Mouse (Mus musculus) forebrain, embryonic 12.5 days (tissue): ENCODE measurements around the gene Exph5. TPM values are rescaled to one million over a fixed set of nuclear protein-coding genes. Genes with fewer than 3 reads are reported as not detected.

ENCODE experiments used
- ATAC-seq: fragments of 200-750 bp; cut with Nextera tagmentation; 2 replicates; pipeline ENCODE4 v1.8.0; 2017; ENCODE audit warnings: moderate TSS enrichment; ENCODE audit not compliant: low FRiP score
- H3K27ac ChIP-seq: fragments of 300-500 bp; sonication (generic); 2 replicates; pipeline ENCODE4 v1.5.1; 2016; ENCODE audit warnings: mild to moderate bottlenecking
- H3K27me3 ChIP-seq: fragments of 300-500 bp; sonication (generic); 2 replicates; pipeline ENCODE4 v1.6.1; 2016; ENCODE audit warnings: mild to moderate bottlenecking
- H3K36me3 ChIP-seq: fragments of 300-500 bp; sonication (generic); replicated peaks from 2 replicates; pipeline ENCODE4 v1.6.1; 2016; ENCODE audit warnings: mild to moderate bottlenecking
- H3K4me1 ChIP-seq: fragments of 300-500 bp; sonication (generic); 2 replicates; pipeline ENCODE4 v1.6.1; 2016
- H3K4me2 ChIP-seq: fragments of 300-500 bp; sonication (generic); 2 replicates; pipeline ENCODE4 v1.6.1; 2016; ENCODE audit warnings: mild to moderate bottlenecking, moderate library complexity
- H3K4me3 ChIP-seq: fragments of 300-500 bp; sonication (generic); replicated peaks from 2 replicates; pipeline ENCODE4 v1.5.1; 2016; ENCODE audit warnings: mild to moderate bottlenecking
- H3K9ac ChIP-seq: fragments of 300-500 bp; sonication (generic); 2 replicates; pipeline ENCODE4 v1.6.1; 2016; ENCODE audit warnings: mild to moderate bottlenecking
- H3K9me3 ChIP-seq: fragments of 300-500 bp; sonication (generic); 2 replicates; pipeline ENCODE4 v1.6.1; 2016
- WGBS: fragments of 180-500 bp; shearing (Covaris S2); methylation state at CpG from one replicate; pipeline ENCODE4 v1.1.7; 2016; 5-methylcytosine and 5-hydroxymethylcytosine counted together
- polyA plus RNA-seq: library from polyadenylated mRNA; unstranded; fragments of >200 nt; fragmentation: Nextera tagmentation; extraction: Ambion mirVana; gene quantifications from 2 replicates; pipeline ENCODE4 v1.2.1, GENCODE M21; 2016

Gene Exph5
- polyA plus RNA-seq, 1 experiment from 2014 or later, result 0.36 TPM

GRCm38 (mm10) chr9:53344646-53345432, 43.4 kb downstream of the Exph5 start:
- Histone ChIP-seq H3K9me3 (0 out of 2 replicates have a peak, but pooled peaks cover under 1% of the 10 kb centered on the region), H3K9ac (no peak overlapping the region), H3K27ac (no peak overlapping the region), H3K4me1 (0 out of 2 replicates have a peak, but pooled peaks cover 9% of the 10 kb centered on the region), H3K27me3 (0 out of 2 replicates have a peak, but pooled peaks cover 9% of the 10 kb centered on the region), H3K4me3 (no peak overlapping the region), H3K36me3 (no peaks in the 10 kb centered on the region), H3K4me2 (no peak overlapping the region)
- no peak for ATAC-seq
- 95% methylated on average over 9 of the region's 9 CpGs for WGBS

GRCm38 (mm10) chr9:53345728-53346127, 44.3 kb downstream of the Exph5 start:
- no peaks in the 10 kb centered on the region for H3K36me3 ChIP-seq
- ATAC-seq, result no peak
- H3K4me1 ChIP-seq, result 0 out of 2 replicates have a peak, but pooled peaks cover 5% of the 10 kb centered on the region
- 69% methylated on average over 3 of the region's 3 CpGs for WGBS
- H3K9me3 ChIP-seq, result peaks cover 9% of the 10 kb centered on the region; the same call in 1 of the 2 replicates
- H3K27ac ChIP-seq, result no peak overlapping the region
- 0 out of 2 replicates have a peak, but pooled peaks cover 5% of the 10 kb centered on the region for H3K27me3 ChIP-seq
- no peak overlapping the region for H3K4me3 ChIP-seq
- H3K4me2 ChIP-seq, result no peak overlapping the region
- no peak overlapping the region for H3K9ac ChIP-seq

GRCm38 (mm10) chr9:53346402-53346801, 44.9 kb downstream of the Exph5 start:
- ATAC-seq, result no peak
- no peak overlapping the region for H3K9ac ChIP-seq
- H3K36me3 ChIP-seq, result no peaks in the 10 kb centered on the region
- no peak overlapping the region for H3K27ac ChIP-seq
- H3K4me1 ChIP-seq, result no peaks in the 10 kb centered on the region
- H3K9me3 ChIP-seq, result peaks cover 9% of the 10 kb centered on the region; the same call in 1 of the 2 replicates
- no peak overlapping the region for H3K4me3 ChIP-seq
- WGBS, result 75% methylated on average over 6 of the region's 6 CpGs
- no peaks in the 10 kb centered on the region for H3K27me3 ChIP-seq
- no peak overlapping the region for H3K4me2 ChIP-seq

- Histone ChIP-seq H3K27me3 (no peaks in the 10 kb centered on the region), H3K4me3 (no peak overlapping the region)
- no peak for ATAC-seq
Measured at GRCm38 (mm10) chr9:53349211-53349610, 47.7 kb downstream of the Exph5 start.

GRCm38 (mm10) chr9:53350331-53350730, 48.9 kb downstream of the Exph5 start:
- Histone ChIP-seq H3K9me3 (peaks cover 9% of the 10 kb centered on the region; the same call in 1 of the 2 replicates), H3K27me3 (no peaks in the 10 kb centered on the region), H3K27ac (no peak overlapping the region), H3K4me1 (no peaks in the 10 kb centered on the region), H3K36me3 (no peaks in the 10 kb centered on the region), H3K9ac (no peak overlapping the region), H3K4me3 (no peak overlapping the region), H3K4me2 (no peak overlapping the region)
- ATAC-seq, result no peak
- 79% methylated on average over 2 of the region's 2 CpGs for WGBS

More at GRCm38 (mm10) chr9:53349211-53349610, 47.7 kb downstream of the Exph5 start:
- Histone ChIP-seq H3K36me3 (no peaks in the 10 kb centered on the region), H3K4me2 (no peak overlapping the region), H3K4me1 (no peaks in the 10 kb centered on the region), H3K9ac (no peak overlapping the region), H3K27ac (no peak overlapping the region), H3K9me3 (peaks cover 9% of the 10 kb centered on the region; the same call in 1 of the 2 replicates)
- 86% methylated on average over 1 of the region's 1 CpGs for WGBS

GRCm38 (mm10) chr9:53351899-53352298, 50.4 kb downstream of the Exph5 start:
- WGBS, result 91% methylated on average over 6 of the region's 6 CpGs
- Histone ChIP-seq H3K4me3 (no peak overlapping the region), H3K27me3 (no peaks in the 10 kb centered on the region), H3K4me1 (no peaks in the 10 kb centered on the region), H3K9me3 (peaks cover 9% of the 10 kb centered on the region; the same call in 1 of the 2 replicates), H3K36me3 (no peaks in the 10 kb centered on the region), H3K9ac (no peak overlapping the region), H3K27ac (no peak overlapping the region), H3K4me2 (no peak overlapping the region)
- ATAC-seq, result no peak

- WGBS, result 93% methylated on average over 5 of the region's 5 CpGs
- Histone ChIP-seq H3K27me3 (no peaks in the 10 kb centered on the region), H3K36me3 (no peaks in the 10 kb centered on the region), H3K4me3 (no peak overlapping the region), H3K27ac (no peak overlapping the region), H3K4me2 (no peak overlapping the region), H3K4me1 (no peaks in the 10 kb centered on the region), H3K9me3 (peaks cover 9% of the 10 kb centered on the region; the same call in 1 of the 2 replicates), H3K9ac (no peak overlapping the region)
- ATAC-seq, result no peak
Measured at GRCm38 (mm10) chr9:53353161-53353560, 51.7 kb downstream of the Exph5 start.

GRCm38 (mm10) chr9:53356219-53357155, 55.0 kb downstream of the Exph5 start:
- Histone ChIP-seq H3K27ac (no peak overlapping the region), H3K4me2 (no peak overlapping the region), H3K36me3 (no peaks in the 10 kb centered on the region), H3K9ac (no peak overlapping the region), H3K4me1 (no peaks in the 10 kb centered on the region), H3K27me3 (no peaks in the 10 kb centered on the region), H3K9me3 (no peaks in the 10 kb centered on the region), H3K4me3 (no peak overlapping the region)
- WGBS, result 78% methylated on average over 14 of the region's 14 CpGs
- ATAC-seq, result no peak

- Histone ChIP-seq H3K4me2 (no peak overlapping the region), H3K36me3 (no peaks in the 10 kb centered on the region), H3K27ac (no peak overlapping the region), H3K9ac (no peak overlapping the region), H3K27me3 (no peaks in the 10 kb centered on the region), H3K9me3 (no peaks in the 10 kb centered on the region), H3K4me3 (no peak overlapping the region), H3K4me1 (no peaks in the 10 kb centered on the region)
- 77% methylated on average over 3 of the region's 3 CpGs for WGBS
- ATAC-seq, result no peak
Measured at GRCm38 (mm10) chr9:53371339-53371738, 69.9 kb downstream of the Exph5 start.

- no peak overlapping the region for H3K27ac ChIP-seq
- no peaks in the 10 kb centered on the region for H3K36me3 ChIP-seq
- 83% methylated on average over 4 of the region's 4 CpGs for WGBS
- H3K4me2 ChIP-seq, result no peak overlapping the region
- no peak overlapping the region for H3K4me3 ChIP-seq
- no peaks in the 10 kb centered on the region for H3K9me3 ChIP-seq
- ATAC-seq, result no peak
- no peaks in the 10 kb centered on the region for H3K4me1 ChIP-seq
- H3K27me3 ChIP-seq, result no peaks in the 10 kb centered on the region
- no peak overlapping the region for H3K9ac ChIP-seq
Measured at GRCm38 (mm10) chr9:53375907-53376306, 74.4 kb downstream of the Exph5 start.

GRCm38 (mm10) chr9:53376820-53377219, 75.3 kb downstream of the Exph5 start:
- Histone ChIP-seq H3K4me3 (no peak overlapping the region), H3K27ac (no peak overlapping the region), H3K27me3 (no peaks in the 10 kb centered on the region), H3K9ac (no peak overlapping the region), H3K4me2 (no peak overlapping the region), H3K36me3 (no peaks in the 10 kb centered on the region), H3K4me1 (no peaks in the 10 kb centered on the region), H3K9me3 (no peaks in the 10 kb centered on the region)
- 86% methylated on average over 13 of the region's 13 CpGs for WGBS
- ATAC-seq, result no peak

GRCm38 (mm10) chr9:53377597-53377996, 76.1 kb downstream of the Exph5 start:
- 70% methylated on average over 5 of the region's 5 CpGs for WGBS
- no peak for ATAC-seq
- no peaks in the 10 kb centered on the region for H3K9me3 ChIP-seq
- no peak overlapping the region for H3K4me3 ChIP-seq
- no peak overlapping the region for H3K27ac ChIP-seq
- H3K4me1 ChIP-seq, result no peaks in the 10 kb centered on the region
- H3K36me3 ChIP-seq, result no peaks in the 10 kb centered on the region
- H3K4me2 ChIP-seq, result no peak overlapping the region
- peaks cover under 1% of the 10 kb centered on the region; the same call in 1 of the 2 replicates for H3K27me3 ChIP-seq
- H3K9ac ChIP-seq, result no peak overlapping the region
